Mouse (Mus musculus): ENCODE results near the gene Cdca8. TPM values are rescaled to one million over a fixed set of nuclear protein-coding genes. Genes with fewer than 3 reads are reported as not detected.
A peak's percentile ranks its signal among the peaks of the same experiment; 100 is the strongest.

Gene Cdca8
- total RNA-seq, 2 experiments from 2014 or later = 3.6 to 7.0 TPM

DNA sequence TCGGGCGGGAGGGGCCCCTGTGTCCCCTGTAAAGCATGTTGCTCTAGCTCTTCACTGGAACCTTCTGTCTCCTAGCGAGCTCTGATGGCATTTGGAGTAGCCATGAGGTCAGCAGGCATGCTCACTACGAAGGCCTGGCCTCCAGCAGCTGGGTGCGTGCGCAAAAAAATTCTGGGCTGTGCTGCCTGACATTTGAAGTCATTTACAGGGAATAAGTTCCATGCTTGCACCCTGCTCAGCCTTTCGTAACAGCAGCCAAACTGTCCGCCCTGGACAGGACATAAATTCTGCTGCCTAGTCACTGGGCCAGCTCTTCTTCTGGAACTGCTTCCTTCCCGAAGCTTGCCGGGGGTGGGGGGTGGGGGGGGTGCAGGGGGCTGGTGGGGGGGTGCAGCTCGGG is 20.0 kb upstream of the Cdca8 start:
- intact Hi-C loops (cut with DNase I) = no loop called here

DNA sequence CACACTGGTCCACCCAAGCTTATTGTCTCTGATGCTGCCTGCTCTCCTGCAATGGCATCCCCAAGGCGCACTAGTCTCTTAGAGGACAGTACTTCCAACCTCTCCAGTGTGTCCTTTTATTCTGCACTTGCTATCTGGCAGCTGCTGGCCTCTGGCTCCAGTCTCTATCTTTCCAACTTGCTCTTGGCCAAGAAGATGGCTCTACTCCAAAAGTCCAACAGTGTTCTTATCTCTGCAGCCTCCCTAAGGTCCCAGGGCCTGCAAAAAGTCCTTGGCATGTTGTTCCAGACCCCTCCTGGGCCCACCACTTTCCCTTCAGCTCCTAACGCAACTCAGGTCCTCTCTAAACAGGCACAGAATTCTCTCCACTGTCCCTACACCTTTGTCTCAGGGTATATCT is 18.2 kb upstream of the Cdca8 start:
- intact Hi-C loops (cut with DNase I) = no loop called here
- peak; percentile 20 to 33 for DNase-seq

More for the DNA sequence above, 20.0 kb upstream of the Cdca8 start:
- DNase-seq = peak; percentile 35 to 40

DNA sequence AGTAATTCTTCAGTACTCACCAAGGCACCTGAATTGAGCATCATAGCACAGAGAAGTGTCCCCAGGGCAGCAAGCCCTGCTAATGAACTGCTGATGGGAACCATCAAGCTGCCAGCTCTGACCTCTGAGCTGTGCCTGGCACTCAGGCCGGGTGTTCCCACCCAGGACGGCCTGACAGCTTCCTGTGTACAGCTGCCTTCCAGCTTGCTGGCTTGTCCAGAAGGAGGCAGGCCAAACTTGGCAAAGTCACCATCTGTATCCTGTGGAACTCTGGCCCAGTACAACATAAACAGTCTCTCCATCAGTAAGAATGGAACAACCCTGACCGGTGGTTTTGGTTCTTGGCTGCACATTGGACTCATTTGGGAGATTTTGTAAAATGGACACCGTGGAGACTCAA is 14.4 kb upstream of the Cdca8 start:
- intact Hi-C loops (cut with DNase I) = no loop called here
- DNase-seq = peak in 1 of 2 experiments; percentile 11

DNA sequence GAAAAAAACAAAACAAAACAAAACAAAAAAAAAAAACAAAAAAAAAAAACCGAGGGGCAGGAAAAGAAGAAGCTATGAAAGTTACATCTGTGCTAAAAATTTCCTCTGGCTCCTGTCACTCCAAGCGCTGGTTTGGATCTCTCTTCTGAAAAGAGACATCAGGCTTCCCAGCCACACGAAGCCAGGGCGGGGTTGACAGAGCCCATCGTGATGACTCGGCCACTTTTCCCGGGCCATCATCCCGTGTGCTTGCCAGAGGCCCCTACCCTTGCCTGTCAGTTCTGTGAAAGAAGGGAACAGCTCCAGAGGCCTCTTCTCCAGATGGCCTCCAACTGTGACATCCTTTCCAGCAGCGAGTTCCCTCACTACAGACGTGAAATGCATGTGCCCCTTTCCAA is 11.9 kb upstream of the Cdca8 start:
- peak in 1 of 2 experiments; percentile 14 for DNase-seq
- intact Hi-C loops (cut with DNase I) = no loop called here

DNA sequence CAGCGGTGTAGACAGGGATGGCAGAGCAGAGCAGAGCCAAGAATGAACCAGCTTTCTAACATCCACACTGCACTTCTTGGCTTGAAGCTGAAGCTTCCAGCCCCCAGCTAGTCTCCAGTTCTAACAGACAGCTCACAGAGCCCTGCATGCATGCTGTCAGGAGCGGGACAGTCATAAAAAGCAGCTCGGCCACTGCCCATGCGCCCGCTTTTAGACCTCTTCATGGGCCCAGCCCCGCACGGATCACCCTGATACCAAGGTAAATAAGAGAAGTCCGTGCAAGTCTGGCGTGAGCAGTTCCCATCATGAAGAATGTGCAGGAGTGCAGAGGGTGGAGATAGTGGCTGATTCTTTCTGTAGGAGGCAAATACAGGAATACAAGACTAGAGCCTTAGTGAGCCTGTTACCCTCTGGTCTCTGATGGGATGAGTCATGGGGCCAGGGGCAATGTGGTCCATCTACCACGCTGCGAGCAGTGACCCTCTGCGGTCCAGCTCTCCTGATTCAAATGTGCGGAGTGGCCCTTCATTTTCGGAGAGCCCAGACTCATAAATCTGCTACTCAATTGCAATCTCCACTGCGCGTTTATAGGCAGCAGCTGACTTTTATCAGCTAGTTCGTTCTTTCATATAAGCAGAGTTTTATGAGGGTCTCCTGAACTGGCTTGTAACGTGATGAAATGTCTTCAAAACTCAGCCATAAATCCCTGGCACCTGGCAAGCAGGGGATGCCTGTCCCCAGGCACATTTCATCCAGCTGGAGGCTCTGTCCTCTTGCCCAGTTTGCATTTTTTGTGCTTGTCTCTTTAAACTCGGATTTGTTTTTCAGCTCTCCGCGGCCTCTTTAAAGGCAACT is 11.3 kb upstream of the Cdca8 start:
- peak; percentile 31 to 38 for DNase-seq
- intact Hi-C loops (cut with DNase I) = no loop called here

DNA sequence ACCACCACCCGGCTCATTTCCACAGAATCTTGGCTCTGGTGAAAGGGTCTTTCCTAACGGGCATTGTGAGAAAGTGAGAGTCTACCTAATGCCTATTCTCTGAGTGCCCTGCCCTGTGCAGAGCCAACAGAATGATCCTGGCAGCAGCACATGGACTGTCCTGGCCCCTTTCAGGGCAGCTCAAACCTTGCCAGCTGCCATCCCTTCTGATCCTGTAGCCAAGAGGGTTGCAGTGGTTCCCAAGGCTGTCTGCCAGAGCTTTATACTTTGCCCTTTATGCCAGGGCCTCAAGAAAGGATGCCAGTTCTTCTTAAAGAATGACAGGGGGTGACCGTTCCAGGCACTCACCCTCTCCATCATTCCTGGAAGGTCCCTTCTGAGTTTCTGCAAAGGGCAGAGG is 10.4 kb upstream of the Cdca8 start:
- no peak for DNase-seq
- intact Hi-C loops (cut with DNase I) = no loop called here

DNA sequence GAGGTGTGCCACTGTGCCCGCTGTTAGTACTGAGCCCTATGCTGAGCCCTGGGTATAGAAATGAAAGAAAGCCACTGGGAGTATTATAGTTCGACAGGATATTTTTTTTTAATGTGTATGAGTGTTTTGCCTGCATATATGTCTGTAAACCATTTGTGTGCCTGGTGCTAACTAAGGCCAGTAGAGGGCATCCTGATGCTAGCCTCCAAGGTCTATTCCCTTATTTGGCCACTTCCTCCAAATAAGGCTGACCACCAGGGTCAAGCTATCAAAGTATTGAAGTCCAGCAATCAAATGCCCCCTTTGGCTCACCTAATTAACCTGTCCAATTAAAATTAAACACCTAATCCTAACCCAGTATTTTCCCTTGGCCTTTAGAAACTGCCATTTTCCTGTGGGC is 5.8 kb upstream of the Cdca8 start:
- intact Hi-C loops (cut with DNase I) = no loop called here
- DNase-seq = no peak

DNA sequence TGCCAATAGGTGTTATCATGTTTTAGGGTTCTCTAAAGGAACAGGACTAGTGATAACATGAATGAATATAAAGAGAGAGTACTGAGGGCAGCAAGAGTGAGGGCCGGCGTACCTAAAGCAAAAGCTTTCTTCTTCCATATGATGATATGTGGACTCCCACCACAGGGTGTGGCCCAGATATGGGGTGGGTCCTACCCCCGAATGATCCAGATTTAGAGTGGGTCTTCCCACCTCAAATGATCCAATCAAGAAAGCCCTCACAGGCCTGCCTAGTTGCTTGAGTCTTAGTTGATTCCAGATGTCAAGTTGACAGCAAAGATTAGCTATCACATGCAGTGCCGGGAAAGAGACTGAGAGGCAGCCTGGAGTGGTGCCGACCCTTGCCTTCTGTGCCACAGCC is 4.7 kb upstream of the Cdca8 start:
- no peak for DNase-seq

DNA sequence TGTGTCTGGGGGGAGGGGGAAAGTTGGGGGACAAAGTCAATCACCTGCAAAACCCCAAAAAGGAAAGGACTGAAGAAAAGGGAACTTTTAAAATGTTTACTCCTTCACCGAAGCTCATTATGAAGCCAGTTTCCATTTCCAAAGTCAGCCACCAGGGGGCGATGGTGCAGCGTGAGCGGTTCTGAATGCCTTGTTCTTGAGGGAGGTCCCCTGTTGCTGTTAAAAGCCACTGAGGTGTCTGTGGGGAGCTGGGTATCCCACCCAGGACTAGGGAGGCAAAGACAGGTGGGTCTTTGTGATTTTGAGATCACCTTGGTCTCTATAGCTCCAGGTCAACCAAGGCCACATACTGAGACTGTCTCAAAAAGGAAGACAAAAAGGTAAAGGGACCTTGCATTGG is 3.9 kb upstream of the Cdca8 start:
- peak; percentile 78 to 89 for DNase-seq
- intact Hi-C loops (cut with DNase I) = loop anchor here (1.0 to 2.0 kb wide), 2 partner anchors 116 to 158 kb away; no protein-coding TSS in a partner anchor

More for the DNA sequence above, 4.7 kb upstream of the Cdca8 start:
- intact Hi-C loops (cut with DNase I) = loop anchor here (1.0 to 2.0 kb wide), 2 partner anchors 116 to 157 kb away; no protein-coding TSS in a partner anchor

DNA sequence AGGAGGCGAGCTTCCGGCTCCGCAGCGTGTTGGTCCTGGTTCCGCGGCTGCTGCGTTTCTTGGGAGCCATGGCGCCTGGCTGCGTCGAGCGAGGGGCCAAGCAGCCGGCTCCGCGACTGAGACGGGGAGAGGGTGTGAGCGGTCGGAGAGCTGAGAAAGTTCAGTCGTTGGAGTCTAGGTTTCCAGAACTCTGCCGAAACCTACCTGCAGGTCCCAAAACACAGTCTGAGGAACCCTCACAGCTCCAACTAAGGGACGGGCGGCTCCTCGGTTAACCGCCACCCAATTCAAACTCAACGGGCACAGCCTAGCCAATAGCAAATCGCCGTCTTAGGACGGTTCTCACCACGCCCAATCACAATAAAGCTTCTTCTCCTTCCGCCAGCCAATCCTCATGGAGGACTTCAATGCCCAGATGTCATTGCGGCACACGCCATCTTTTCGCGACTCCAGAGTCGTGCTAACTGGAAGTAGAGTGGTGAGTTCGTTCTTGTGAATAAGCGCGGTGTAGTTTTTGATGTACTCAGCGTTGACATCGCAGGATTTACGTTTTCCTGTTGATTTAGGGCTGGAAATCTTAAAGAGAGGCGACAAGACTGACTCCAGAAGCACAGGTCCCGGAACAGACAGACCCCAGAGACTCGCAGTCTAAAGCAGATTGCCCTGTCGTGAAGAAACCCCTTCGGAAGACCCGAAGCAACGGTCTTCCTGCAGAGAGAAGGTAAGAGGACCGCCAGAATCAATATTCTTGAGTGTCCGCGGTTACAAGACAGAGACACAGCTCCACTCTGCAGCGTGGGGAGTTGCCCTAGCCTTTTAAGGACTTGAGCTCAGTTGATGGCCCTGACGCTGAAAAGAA is 2.3 kb downstream of the Cdca8 start, which contains the start of gene 9930104L06Rik:
TSS of gene 9930104L06Rik (plus strand) at position 436 of the 859 bp plus-strand sequence.
- intact Hi-C loops (cut with DNase I) = loop anchor here (5.0 to 10.0 kb wide), 2 partner anchors 85 to 132 kb away; partner anchors contain the start of genes 1110065P20Rik, Mtf1 and Yrdc
- DNase-seq = peak; percentile 88 to 93

DNA sequence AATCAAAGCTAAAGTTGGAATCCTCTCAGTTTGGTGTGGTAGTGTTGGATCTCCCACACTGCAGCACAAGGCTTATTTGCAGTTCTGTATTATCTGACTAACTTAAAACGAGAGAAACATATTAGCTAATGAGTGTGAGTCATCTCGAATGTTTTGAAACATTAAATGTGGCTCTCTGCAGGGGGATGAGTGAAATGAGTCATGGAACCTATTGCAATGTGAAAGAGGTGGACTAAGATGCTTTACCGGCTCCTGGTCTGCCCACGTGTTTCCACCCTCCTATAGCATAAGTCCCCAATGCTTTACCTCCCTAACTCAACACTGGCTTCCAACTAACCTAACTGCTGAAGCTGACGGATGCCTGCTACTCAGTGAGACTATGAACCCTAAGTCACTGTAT is 11.0 kb downstream of the Cdca8 start:
- intact Hi-C loops (cut with DNase I) = no loop called here
- no peak for DNase-seq

DNA sequence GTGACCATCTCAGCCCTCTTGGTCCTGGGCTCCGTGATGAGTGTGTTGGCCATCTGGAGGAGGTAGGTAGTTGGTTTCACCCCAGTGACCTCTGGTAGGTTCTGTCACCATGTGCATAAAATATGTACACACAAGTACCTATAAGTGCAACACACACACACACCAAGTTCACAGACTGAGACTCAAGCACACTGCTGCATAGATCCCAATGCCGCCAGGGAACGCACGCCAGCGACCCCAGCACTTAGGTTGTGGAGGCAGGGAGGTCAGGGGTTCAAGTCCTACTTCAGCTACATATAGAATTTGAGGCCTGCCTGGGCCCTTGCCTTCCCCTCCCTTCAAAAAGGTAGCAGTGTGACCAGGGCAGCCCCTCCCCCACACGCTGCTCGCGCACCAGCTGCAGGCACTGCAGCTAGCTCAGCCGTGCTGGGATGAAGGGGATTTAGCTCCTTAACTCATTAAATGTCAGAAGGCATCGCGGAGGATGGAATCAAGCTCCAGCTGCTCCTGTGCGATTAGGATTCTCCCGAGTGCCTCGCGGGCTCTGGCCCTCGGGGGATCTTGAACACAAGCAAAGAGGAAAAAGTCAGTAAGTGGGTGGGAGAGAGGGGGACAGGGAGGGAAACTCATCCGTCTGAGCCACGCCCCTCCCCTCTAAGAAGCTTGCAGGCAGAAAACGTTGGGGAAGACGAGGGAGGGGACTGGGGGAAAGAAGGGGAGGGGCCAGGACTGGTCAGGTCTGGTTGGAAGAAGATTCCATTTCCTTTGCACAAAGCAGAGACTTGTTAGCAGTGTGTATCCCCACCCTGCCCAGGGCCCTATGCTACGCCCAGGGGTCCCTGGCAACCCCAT is 32.9 kb downstream of the Cdca8 start:
- intact Hi-C loops (cut with DNase I) = no loop called here
- no peak for DNase-seq

DNA sequence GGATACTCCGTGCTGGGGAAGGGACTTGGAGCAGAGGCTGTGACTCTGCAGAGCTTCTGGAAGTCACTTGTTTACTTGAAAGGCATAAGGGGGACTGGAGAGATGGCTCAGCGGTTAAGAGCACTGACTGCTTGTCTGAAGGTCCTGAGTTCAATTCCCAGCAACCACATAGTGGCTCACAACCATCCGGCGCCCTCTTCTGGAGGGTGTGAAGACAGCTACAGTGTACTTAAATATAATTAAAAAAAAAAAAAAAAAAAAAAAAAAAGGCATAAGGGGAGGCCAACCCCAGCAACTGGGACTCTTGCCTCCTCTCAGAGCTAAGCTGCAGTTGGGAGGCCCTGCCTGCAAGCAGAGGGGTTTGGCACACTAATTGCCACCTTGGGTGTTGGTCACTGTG is 33.7 kb downstream of the Cdca8 start:
- DNase-seq = no peak
- intact Hi-C loops (cut with DNase I) = no loop called here

DNA sequence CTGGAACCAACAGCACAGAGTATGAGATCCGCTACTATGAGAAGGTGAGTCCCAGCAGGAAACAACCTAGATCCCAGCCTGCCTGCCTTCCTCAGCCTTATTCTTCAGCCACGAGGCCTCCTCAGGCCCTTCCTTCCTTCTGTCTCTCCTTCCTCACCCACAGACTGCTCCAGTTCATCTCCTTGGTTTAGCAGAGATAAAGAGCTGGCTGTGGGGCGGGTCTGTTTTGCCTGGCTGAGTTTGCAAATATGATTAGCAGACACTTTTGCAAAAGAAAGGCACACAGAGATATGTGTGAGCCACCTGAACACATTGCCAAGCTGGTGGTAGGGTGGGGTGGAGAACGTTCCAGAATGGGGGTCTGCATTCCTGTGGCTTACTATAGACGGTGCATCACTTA is 39.2 kb downstream of the Cdca8 start:
- intact Hi-C loops (cut with DNase I) = no loop called here
- no peak for DNase-seq

DNA sequence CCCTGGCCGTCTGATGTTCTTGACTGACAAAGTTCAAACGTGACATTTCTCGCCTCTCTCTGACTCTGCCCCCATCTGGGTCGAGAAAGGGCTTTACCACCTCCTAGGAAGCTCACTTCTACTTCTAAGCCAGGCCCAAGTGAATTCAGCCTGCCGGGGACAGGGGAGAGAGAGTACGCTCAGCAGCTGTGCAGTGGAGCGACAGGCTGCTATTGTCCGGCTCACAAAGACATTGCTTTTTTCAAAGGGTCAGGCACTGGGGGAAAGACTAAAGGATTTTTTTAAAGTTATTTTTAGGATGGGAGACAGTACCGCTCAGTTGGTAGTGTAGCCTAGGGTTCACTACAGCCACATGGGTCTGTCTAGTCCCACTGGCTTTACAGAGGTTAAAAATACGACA is 40.7 kb downstream of the Cdca8 start:
- DNase-seq = no peak
- intact Hi-C loops (cut with DNase I) = no loop called here

DNA sequence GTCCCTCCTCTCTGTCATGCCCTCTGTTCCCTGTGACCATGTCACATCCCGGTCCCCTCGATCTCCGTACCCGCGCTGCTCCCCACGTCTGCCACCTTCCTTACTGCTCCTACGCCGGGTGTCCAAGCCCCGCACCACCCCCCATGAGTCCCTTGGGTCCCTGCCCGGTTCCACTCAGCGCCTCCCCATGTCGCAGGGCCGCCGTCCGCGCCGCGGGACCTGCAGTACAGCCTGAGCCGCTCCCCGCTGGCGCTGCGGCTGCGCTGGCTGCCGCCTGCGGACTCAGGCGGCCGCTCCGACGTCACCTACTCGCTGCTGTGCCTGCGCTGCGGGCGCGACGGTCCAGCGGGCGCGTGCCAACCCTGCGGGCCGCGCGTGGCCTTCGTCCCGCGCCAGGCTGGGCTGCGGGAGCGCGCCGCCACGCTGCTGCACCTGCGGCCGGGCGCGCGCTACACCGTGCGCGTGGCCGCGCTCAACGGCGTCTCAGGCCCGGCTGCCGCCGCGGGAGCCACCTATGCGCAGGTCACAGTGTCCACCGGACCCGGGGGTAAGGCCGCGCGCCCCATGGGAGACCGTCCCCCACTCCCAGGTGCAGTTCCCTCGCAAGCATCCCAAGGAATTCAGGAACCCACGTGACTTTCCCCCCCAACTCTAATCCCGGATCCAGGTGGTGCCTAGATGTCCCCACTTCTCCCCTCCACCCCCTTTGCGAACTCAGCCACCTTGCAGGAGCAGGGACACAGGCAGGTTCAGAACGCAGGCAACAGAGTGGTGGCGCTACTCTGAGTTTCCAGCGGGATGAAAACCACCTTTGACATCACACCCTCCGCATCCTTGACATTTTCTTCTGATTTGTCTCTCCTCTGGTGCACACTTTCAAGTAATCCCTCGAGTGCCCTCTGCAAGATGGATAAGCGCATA is 44.3 kb downstream of the Cdca8 start:
- intact Hi-C loops (cut with DNase I) = no loop called here
- DNase-seq = peak in 1 of 2 experiments; percentile 3

DNA sequence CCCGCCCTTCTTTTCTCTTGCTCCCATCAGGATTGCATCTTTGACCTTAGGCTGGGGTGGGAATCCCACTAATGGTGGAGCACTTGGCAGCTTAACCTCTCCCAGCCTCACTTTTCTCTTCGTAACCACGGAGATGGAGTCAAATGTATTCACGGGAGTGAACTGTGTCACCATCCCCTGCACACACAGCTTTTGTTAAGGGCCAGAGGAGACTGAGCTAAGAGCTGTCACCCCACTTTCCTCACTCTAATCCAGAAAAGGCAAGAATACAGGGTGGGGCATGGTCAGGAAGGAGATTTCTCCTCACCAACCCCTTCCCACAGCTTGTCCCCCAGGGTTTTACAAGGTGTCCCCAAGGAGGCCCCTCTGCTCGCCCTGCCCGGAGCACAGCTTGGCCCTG is 45.3 kb downstream of the Cdca8 start:
- intact Hi-C loops (cut with DNase I) = no loop called here
- no peak for DNase-seq

DNA sequence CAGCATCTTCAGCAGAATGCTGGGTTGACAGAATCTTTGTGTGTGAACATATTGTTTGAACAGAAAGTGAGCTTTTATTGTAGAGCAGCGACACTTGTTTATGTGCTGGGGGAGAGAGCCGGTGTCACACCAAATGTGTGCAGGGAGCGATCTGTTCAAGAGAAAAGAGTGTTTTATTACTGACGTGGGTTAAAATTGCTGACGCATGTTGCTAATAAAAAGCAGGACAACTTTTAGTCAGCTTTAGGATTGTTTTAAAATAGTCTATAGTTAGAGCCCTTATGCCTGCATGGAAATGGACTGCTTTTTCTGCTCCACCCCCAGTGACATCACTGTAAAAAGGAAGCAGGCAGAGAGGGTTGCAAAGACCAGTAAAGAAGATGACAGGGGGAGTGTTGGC is 48.3 kb downstream of the Cdca8 start:
- intact Hi-C loops (cut with DNase I) = no loop called here
- DNase-seq = no peak

DNA sequence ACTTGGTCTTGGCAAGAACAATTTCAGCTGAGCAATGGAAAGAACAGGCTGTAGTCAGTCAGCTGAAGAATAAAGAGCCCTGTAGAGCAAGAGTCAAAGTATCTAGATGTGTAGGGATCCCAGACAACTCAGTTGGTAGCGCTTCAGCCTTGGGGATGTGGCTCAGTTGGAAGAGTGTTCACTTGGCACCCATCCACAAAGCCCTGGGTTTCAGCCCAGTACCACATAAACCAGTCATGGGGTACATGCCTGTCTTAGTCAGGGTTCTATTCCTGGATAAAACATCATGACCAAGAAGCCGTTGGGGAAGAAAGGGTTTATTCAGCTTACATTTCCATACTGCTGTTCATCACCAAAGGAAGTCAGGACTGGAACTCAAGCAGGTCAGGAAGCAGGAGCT is 49.2 kb downstream of the Cdca8 start:
- intact Hi-C loops (cut with DNase I) = no loop called here
- DNase-seq = no peak
